Mouse (Mus musculus): Measurements from ENCODE around the gene Iqcf3. TPM values are rescaled to one million over a fixed set of nuclear protein-coding genes. Genes with fewer than 3 reads are reported as not detected.

The Iqcf3 gene
- polyA plus RNA-seq, 1 experiment from 2014 or later: not detected

GRCm38 (mm10) chr9:106454888-106455681, 106.3 kb downstream of the Iqcf3 start:
- no peak for TF ChIP-seq CTCF (IDR thresholded peaks at IDR 0.05; ENCODE audit: low read depth)
- TF ChIP-seq EP300 (IDR thresholded peaks at IDR 0.05; ENCODE audit: low read depth): no peak
- Histone ChIP-seq H3K36me3 (replicated peaks; ENCODE audit: insufficient read depth, low read length) (no peaks in the 10 kb centered on the region), H3K27me3 (ENCODE audit: insufficient read depth, low read length) (peaks cover 13% of the 10 kb centered on the region; the same call in 1 of the 2 replicates), H3K9ac (replicated peaks) (no peak overlapping the region), H3K4me2 (ENCODE audit: low read depth, low read length) (peak overlapping the region; percentile 75; the same call in 1 of the 2 replicates), H3K27ac (ENCODE audit: low read depth) (no peak overlapping the region), H3K4me1 (ENCODE audit: insufficient read depth) (peaks cover 20% of the 10 kb centered on the region), H3K4me3 (ENCODE audit: low read depth, low read length) (no peak overlapping the region), H3K9me3 (ENCODE audit: low read length) (no peaks in the 10 kb centered on the region)
- DNase-seq (no peak), ATAC-seq (no peak)
- 30% methylated on average over 17 of the region's 17 CpGs for WGBS (ENCODE audit: insufficient replicate concordance)

DNA sequence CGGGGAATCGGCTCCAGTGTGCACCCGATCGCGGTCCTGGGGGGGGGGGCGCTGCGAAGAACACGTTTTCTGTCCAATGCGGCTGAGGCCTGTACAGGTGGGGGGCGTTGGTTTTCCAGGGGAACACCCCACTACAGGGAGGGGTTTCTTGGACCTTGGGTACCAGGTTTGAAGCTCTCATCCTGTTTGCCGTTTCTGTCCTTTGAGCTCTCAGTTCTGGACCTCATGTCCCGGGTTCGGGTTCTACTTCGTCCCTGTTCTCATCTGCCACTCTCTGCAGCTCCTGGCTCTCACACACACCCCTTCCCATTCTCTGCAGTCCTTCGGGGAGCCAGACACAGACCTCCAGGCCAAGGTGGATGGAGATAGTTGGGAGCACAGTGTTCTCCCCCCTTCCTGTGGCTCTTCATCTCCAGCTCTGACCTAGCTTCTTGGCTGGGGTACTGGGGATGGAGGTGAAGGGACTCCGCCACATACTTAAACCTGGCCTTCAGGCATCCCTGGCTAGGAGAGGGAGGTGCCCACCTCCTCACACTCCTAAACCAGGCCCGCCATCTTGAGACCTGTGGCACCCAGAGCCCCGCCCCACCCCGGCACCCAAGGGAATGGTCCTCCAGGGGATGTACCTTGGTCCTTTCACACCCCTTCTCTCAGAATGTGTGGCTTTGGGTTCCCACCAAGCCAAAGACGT, 107.2 kb downstream of the Iqcf3 start:
- Histone ChIP-seq H3K9ac (replicated peaks) (peak overlapping the region; percentile 60), H3K4me3 (ENCODE audit: low read depth, low read length) (peak overlapping the region; percentile 67), H3K27me3 (ENCODE audit: insufficient read depth, low read length) (peaks cover 13% of the 10 kb centered on the region; the same call in 1 of the 2 replicates), H3K9me3 (ENCODE audit: low read length) (no peaks in the 10 kb centered on the region), H3K27ac (ENCODE audit: low read depth) (peak overlapping the region; percentile 48; the same call in 1 of the 2 replicates), H3K36me3 (replicated peaks; ENCODE audit: insufficient read depth, low read length) (no peaks in the 10 kb centered on the region), H3K4me1 (ENCODE audit: insufficient read depth) (peaks cover 24% of the 10 kb centered on the region), H3K4me2 (ENCODE audit: low read depth, low read length) (peak overlapping the region; percentile 75)
- DNase-seq (no peak), ATAC-seq (no peak)
- WGBS (ENCODE audit: insufficient replicate concordance): 13% methylated on average over 17 of the region's 20 CpGs
- no peak for TF ChIP-seq CTCF (IDR thresholded peaks at IDR 0.05; ENCODE audit: low read depth)
- no peak for TF ChIP-seq EP300 (IDR thresholded peaks at IDR 0.05; ENCODE audit: low read depth)

GRCm38 (mm10) chr9:106453271-106454070, 108.0 kb downstream of the Iqcf3 start, which contains the start of gene Pcbp4:
Gene Pcbp4 (plus strand): TSS chr9:106453291.
- ATAC-seq (peak; percentile 78), DNase-seq (peak; percentile 75)
- H3K27ac ChIP-seq (ENCODE audit: low read depth): peak within 1 kb of the TSS; percentile 66
- TF ChIP-seq EP300 (IDR thresholded peaks at IDR 0.05; ENCODE audit: low read depth) (no peak), CTCF (IDR thresholded peaks at IDR 0.05; ENCODE audit: low read depth) (no peak)
- H3K4me2 ChIP-seq (ENCODE audit: low read depth, low read length): peak within 1 kb of the TSS; percentile 75
- no peaks in the 10 kb centered on the region for H3K9me3 ChIP-seq (ENCODE audit: low read length)
- peaks cover 13% of the 10 kb centered on the region; the same call in 1 of the 2 replicates for H3K27me3 ChIP-seq (ENCODE audit: insufficient read depth, low read length)
- WGBS (ENCODE audit: insufficient replicate concordance): under 1% methylated on average over 32 of the region's 74 CpGs
- peak within 1 kb of the TSS; percentile 60 for H3K9ac ChIP-seq (replicated peaks)
- peak within 1 kb of the TSS; percentile 67 for H3K4me3 ChIP-seq (ENCODE audit: low read depth, low read length)
- peaks cover 30% of the 10 kb centered on the region for H3K4me1 ChIP-seq (ENCODE audit: insufficient read depth)
- no peaks in the 10 kb centered on the region for H3K36me3 ChIP-seq (replicated peaks; ENCODE audit: insufficient read depth, low read length)

Other genes starting within 250 kb of the Iqcf3 start
- gene Dusp7, start 193.0 kb downstream of the Iqcf3 start, polyA plus RNA-seq (2015; fragmentation: Nextera tagmentation; extraction: Ambion mirVana): 3.4 TPM in 2 replicates
- 483 and 486 TPM in 2 replicates for gene Rpl29, start 132.2 kb downstream of the Iqcf3 start, polyA plus RNA-seq (2015; fragmentation: Nextera tagmentation; extraction: Ambion mirVana)
- gene Acy1, start 123.3 kb downstream of the Iqcf3 start, polyA plus RNA-seq (2015; fragmentation: Nextera tagmentation; extraction: Ambion mirVana): 30.4 and 38.7 TPM in 2 replicates
- 41.4 and 47.9 TPM in 2 replicates for gene Abhd14b, start 114.2 kb downstream of the Iqcf3 start, polyA plus RNA-seq (2015; fragmentation: Nextera tagmentation; extraction: Ambion mirVana)
- 15.8 and 16.2 TPM in 2 replicates for gene Abhd14a, start 114.0 kb downstream of the Iqcf3 start, polyA plus RNA-seq (2015; fragmentation: Nextera tagmentation; extraction: Ambion mirVana)
- gene Pcbp4, start 108.3 kb downstream of the Iqcf3 start, polyA plus RNA-seq (2015; fragmentation: Nextera tagmentation; extraction: Ambion mirVana): 4.9 and 6.1 TPM in 2 replicates
- gene Gpr62, start 95.7 kb downstream of the Iqcf3 start, polyA plus RNA-seq (2015; fragmentation: Nextera tagmentation; extraction: Ambion mirVana): not detected in 2 replicates
- 12.3 and 14.5 TPM in 2 replicates for gene Rrp9, start 85.7 kb downstream of the Iqcf3 start, polyA plus RNA-seq (2015; fragmentation: Nextera tagmentation; extraction: Ambion mirVana)
- 1.6 and 1.9 TPM in 2 replicates for gene Parp3, start 84.7 kb downstream of the Iqcf3 start, polyA plus RNA-seq (2015; fragmentation: Nextera tagmentation; extraction: Ambion mirVana)
- gene Iqcf1, start 61.7 kb downstream of the Iqcf3 start, polyA plus RNA-seq (2015; fragmentation: Nextera tagmentation; extraction: Ambion mirVana): not detected in 2 replicates
- not detected in 2 replicates for gene Iqcf5, start 47.1 kb downstream of the Iqcf3 start, polyA plus RNA-seq (2015; fragmentation: Nextera tagmentation; extraction: Ambion mirVana)
- gene Iqcf4, start 9.4 kb upstream of the Iqcf3 start, polyA plus RNA-seq (2015; fragmentation: Nextera tagmentation; extraction: Ambion mirVana): not detected in 2 replicates
- gene Iqcf6, start 65.0 kb upstream of the Iqcf3 start, polyA plus RNA-seq (2015; fragmentation: Nextera tagmentation; extraction: Ambion mirVana): not detected in 2 replicates
- not detected in 2 replicates for gene Grm2, start 94.5 kb upstream of the Iqcf3 start, polyA plus RNA-seq (2015; fragmentation: Nextera tagmentation; extraction: Ambion mirVana)
- gene Tex264, start 124.3 kb upstream of the Iqcf3 start, polyA plus RNA-seq (2015; fragmentation: Nextera tagmentation; extraction: Ambion mirVana): 25.6 and 33.1 TPM in 2 replicates
- 1.2 and 1.7 TPM in 2 replicates for gene Rad54l2, start 227.6 kb upstream of the Iqcf3 start, polyA plus RNA-seq (2015; fragmentation: Nextera tagmentation; extraction: Ambion mirVana)

All from liver, postnatal 0 days (tissue).